Mouse (Mus musculus): ENCODE results near the gene Xirp1.

GRCm38 (mm10) chr9:119991310-119991709 is 32.1 kb downstream of the Xirp1 start:
- no peak for TF ChIP-seq MYOD1 (IDR thresholded peaks at IDR 0.05; ENCODE audit: control insufficient read depth, insufficient read length, low read depth)
- TF ChIP-seq CTCF (IDR thresholded peaks at IDR 0.05; ENCODE audit: control insufficient read depth, insufficient read depth, insufficient read length) = no peak
- TF ChIP-seq MYOG (IDR thresholded peaks at IDR 0.05; ENCODE audit: control insufficient read depth, extremely low read depth, insufficient read length) = no peak
- TF ChIP-seq USF1 (IDR thresholded peaks at IDR 0.05; ENCODE audit: low read depth) = no peak
- TF ChIP-seq CEBPB (IDR thresholded peaks at IDR 0.05; ENCODE audit: low read depth) = no peak
